In genomic region chr3:146253736-146254320, GRCm38 (mm10) we compare ENCODE assay signal across 17 mouse cellular contexts. TPM values are rescaled to one million over a fixed set of nuclear protein-coding genes. Genes with fewer than 3 reads are reported as not detected.
DNase-seq lines count a peak whose midpoint lies in the region; ATAC-seq lines count a peak whose summit lies in the region.
"Had no signal": no experiment of that assay in that cellular context is flagged by ENCODE, and none has a peak within 500 bp of the region (broad histone marks: within the 10 kb centered on the region; RNA-seq: fewer than 3 reads in every experiment).

No protein-coding gene starts in this region.

- H3K9ac ChIP-seq in intestine, embryonic 14.5 days (ENCODE audit: low read length), result no peak overlapping the region
- H3K9ac ChIP-seq in forebrain, embryonic 14.5 days (ENCODE audit: low read length), result no peak overlapping the region
- no peak overlapping the region for H3K9ac ChIP-seq in hindbrain, embryonic 11.5 days (ENCODE audit: low read depth, low read length)
- H3K9ac ChIP-seq: limb, embryonic 13.5 days; neural tube, embryonic 13.5 days had no signal

- DNase-seq in heart, adult 11 months, result peak; percentile 70
- no peak for DNase-seq in heart, adult 8-10 months (ENCODE audit: low spot score)
- DNase-seq in 3134 (ENCODE audit: extremely low read depth, insufficient read length, low spot score), result peak; percentile 28
- DNase-seq in intestine, embryonic 14.5 days (ENCODE audit: low spot score), result no peak
- DNase-seq in kidney, postnatal 25 days, result peak; percentile 36 to 81
- no peak for DNase-seq in frontal cortex, postnatal 14 days (ENCODE audit: low spot score in 2 of 2)
- no peak for DNase-seq in forebrain, embryonic 14.5 days (ENCODE audit: low spot score)
- DNase-seq in hindbrain, embryonic 11.5 days (ENCODE audit: low spot score), result no peak
- DNase-seq: B cell, adult 2 months; cerebellum, adult 11-12 months; thymus, postnatal 14 days had no signal

- no peaks in the 10 kb centered on the region for H3K36me3 ChIP-seq in intestine, embryonic 14.5 days (ENCODE audit: control insufficient read depth, insufficient read depth, low read length)
- no peaks in the 10 kb centered on the region for H3K36me3 ChIP-seq in forebrain, embryonic 14.5 days (ENCODE audit: control insufficient read depth, insufficient read depth, low read length)
- no peaks in the 10 kb centered on the region for H3K36me3 ChIP-seq in hindbrain, embryonic 11.5 days (ENCODE audit: control insufficient read depth, insufficient read depth, low read length)
- H3K36me3 ChIP-seq: embryonic facial prominence, embryonic 10.5 days; G1E; limb, embryonic 13.5 days; neural tube, embryonic 13.5 days had no signal

- no peak overlapping the region for H3K4me3 ChIP-seq in intestine, embryonic 14.5 days (ENCODE audit: low read depth, low read length)
- H3K4me3 ChIP-seq in forebrain, embryonic 14.5 days (ENCODE audit: low read depth, low read length), result no peak overlapping the region
- H3K4me3 ChIP-seq in hindbrain, embryonic 11.5 days (ENCODE audit: low read depth, low read length), result no peak overlapping the region
- H3K4me3 ChIP-seq: embryonic facial prominence, embryonic 10.5 days; limb, embryonic 13.5 days; neural tube, embryonic 13.5 days had no signal

- ATAC-seq in intestine, embryonic 14.5 days (replicated peaks; ENCODE audit: low FRiP score, low TSS enrichment, low read depth), result no peak
- no peak for ATAC-seq in forebrain, embryonic 14.5 days
- ATAC-seq in hindbrain, embryonic 11.5 days (ENCODE audit: low FRiP score), result no peak
- ATAC-seq: inflammation-experienced regulatory T-cells, adult 6 months; midbrain, embryonic 16.5 days had no signal

- H3K4me2 ChIP-seq in intestine, embryonic 14.5 days (ENCODE audit: low read length), result no peak overlapping the region
- H3K4me2 ChIP-seq in forebrain, embryonic 14.5 days (ENCODE audit: low read length), result no peak overlapping the region
- no peak overlapping the region for H3K4me2 ChIP-seq in hindbrain, embryonic 11.5 days (replicated peaks; ENCODE audit: low read depth, low read length)
- H3K4me2 ChIP-seq: limb, embryonic 13.5 days; neural tube, embryonic 13.5 days had no signal

- no peaks in the 10 kb centered on the region for H3K27me3 ChIP-seq in intestine, embryonic 14.5 days (replicated peaks; ENCODE audit: control insufficient read depth, insufficient read depth, low read length)
- H3K27me3 ChIP-seq in forebrain, embryonic 14.5 days (replicated peaks; ENCODE audit: control insufficient read depth, insufficient read depth, low read length), result no peaks in the 10 kb centered on the region
- H3K27me3 ChIP-seq in hindbrain, embryonic 11.5 days (ENCODE audit: control insufficient read depth, insufficient read depth, low read length), result no peaks in the 10 kb centered on the region
- H3K27me3 ChIP-seq: limb, embryonic 13.5 days; neural tube, embryonic 13.5 days had no signal

- WGBS in intestine, embryonic 14.5 days, result 26% methylated on average over 3 of the region's 3 CpGs
- 67% methylated on average over 3 of the region's 3 CpGs for WGBS in forebrain, embryonic 14.5 days
- WGBS in hindbrain, embryonic 11.5 days, result 43% methylated on average over 3 of the region's 3 CpGs

- H3K4me1 ChIP-seq in intestine, embryonic 14.5 days (replicated peaks; ENCODE audit: control insufficient read depth, insufficient read depth, low read length), result 0 out of 2 replicates have a peak, but pooled peaks cover 6% of the 10 kb centered on the region
- no peaks in the 10 kb centered on the region for H3K4me1 ChIP-seq in forebrain, embryonic 14.5 days (ENCODE audit: control insufficient read depth, insufficient read depth, low read length)
- no peaks in the 10 kb centered on the region for H3K4me1 ChIP-seq in hindbrain, embryonic 11.5 days (replicated peaks; ENCODE audit: control insufficient read depth, insufficient read depth, low read length)

- 0 out of 2 replicates have a peak overlapping the region, but pooled peaks have one; percentile 27 for H3K27ac ChIP-seq in intestine, embryonic 14.5 days (ENCODE audit: low read depth)
- no peak overlapping the region for H3K27ac ChIP-seq in forebrain, embryonic 14.5 days (ENCODE audit: low read depth, low read length)
- no peak overlapping the region for H3K27ac ChIP-seq in hindbrain, embryonic 11.5 days (ENCODE audit: low read depth, low read length)
- H3K27ac ChIP-seq: embryonic facial prominence, embryonic 10.5 days; limb, embryonic 13.5 days; neural tube, embryonic 13.5 days had no signal

- H3K9me3 ChIP-seq in intestine, embryonic 14.5 days (ENCODE audit: control insufficient read depth, low read length), result no peaks in the 10 kb centered on the region
- H3K9me3 ChIP-seq in forebrain, embryonic 14.5 days (replicated peaks; ENCODE audit: control insufficient read depth, low read length), result no peaks in the 10 kb centered on the region
- no peaks in the 10 kb centered on the region for H3K9me3 ChIP-seq in hindbrain, embryonic 11.5 days (ENCODE audit: control insufficient read depth, low read length)
- H3K9me3 ChIP-seq: embryonic facial prominence, embryonic 10.5 days; G1E; limb, embryonic 13.5 days; neural tube, embryonic 13.5 days had no signal

RNA-seq across cellular contexts. Expression of gene Lpar3, which starts 33.1 kb away (rescaled TPM):
- total RNA-seq in heart, adult 8-10 months (2022), result under 1 TPM in 1 of 4 experiments, not detected in 3; 0.24 TPM
- 1.4 TPM in 2 replicates for polyA plus RNA-seq in intestine, embryonic 14.5 days (2014; fragmentation: Nextera tagmentation; extraction: Ambion mirVana)
- 0.13 and 0.20 TPM in 2 replicates for polyA plus RNA-seq in forebrain, embryonic 14.5 days (2014; fragmentation: Nextera tagmentation; extraction: Ambion mirVana)
- polyA plus RNA-seq in hindbrain, embryonic 11.5 days (2014; fragmentation: Nextera tagmentation; extraction: Ambion mirVana), result 1.4 and 1.5 TPM in 2 replicates
- polyA plus RNA-seq: G1E had no signal

Comparison
In these comparisons a context has a peak if more than half of its experiments do, and no peak if none do; other contexts are left out.
1. DNase-seq: peak in heart, adult 11 months (single experiment), 3134 (single experiment) and kidney, postnatal 25 days (2 of 2); none in heart, adult 8-10 months (single experiment), intestine, embryonic 14.5 days (single experiment), frontal cortex, postnatal 14 days (0 of 2), forebrain, embryonic 14.5 days (single experiment) and hindbrain, embryonic 11.5 days (single experiment).